Comparison of ENCODE assay signal across 8 mouse cellular contexts in genomic region chr11:68286142-68286808, GRCm38 (mm10).
DNase-seq lines count a peak whose midpoint lies in the region; ATAC-seq and TF ChIP-seq lines count a peak whose summit lies in the region.
"Had no signal": no experiment of that assay in that cellular context is flagged by ENCODE, and none has a peak within 500 bp of the region (broad histone marks: within the 10 kb centered on the region; RNA-seq: fewer than 3 reads in every experiment).

No protein-coding gene starts in this region.

- no peak for TF ChIP-seq CTCF in small intestine, adult 2 months (IDR thresholded peaks at IDR 0.05; ENCODE audit: extremely low read depth, insufficient read length, insufficient replicate concordance, low read depth, low read length)
- TF ChIP-seq CTCF in thymus, adult 2 months (IDR thresholded peaks at IDR 0.05; ENCODE audit: borderline replicate concordance, control insufficient read depth, extremely low read depth, insufficient read depth, low read length, poor library complexity), result no peak

- no peaks in the 10 kb centered on the region for H3K9me3 ChIP-seq in midbrain, embryonic 10.5 days (replicated peaks)
- H3K9me3 ChIP-seq in midbrain, embryonic 15.5 days, result no peaks in the 10 kb centered on the region

- TF ChIP-seq POLR2A in small intestine, adult 2 months (IDR thresholded peaks at IDR 0.05; ENCODE audit: low read depth, low read length), result no peak
- no peak for TF ChIP-seq POLR2A in thymus, adult 2 months (IDR thresholded peaks at IDR 0.05; ENCODE audit: control insufficient read depth, extremely low read depth, insufficient read depth, low read length, poor library complexity)

- 40% methylated on average over 10 of the region's 10 CpGs for WGBS in midbrain, embryonic 10.5 days
- WGBS in midbrain, embryonic 15.5 days, result 50% methylated on average over 10 of the region's 10 CpGs
- WGBS in small intestine, adult 2 months, result 43% methylated on average over 10 of the region's 10 CpGs
- 94% methylated on average over 10 of the region's 10 CpGs for WGBS in thymus, adult 2 months

- peaks cover 83% of the 10 kb centered on the region for H3K4me1 ChIP-seq in midbrain, embryonic 10.5 days
- H3K4me1 ChIP-seq in midbrain, embryonic 15.5 days, result peaks cover 5% of the 10 kb centered on the region; the same call in 1 of the 2 replicates
- H3K4me1 ChIP-seq in small intestine, adult 2 months (ENCODE audit: control insufficient read depth, insufficient read depth, insufficient read length, low read length), result no peaks in the 10 kb centered on the region
- H3K4me1 ChIP-seq in thymus, adult 2 months (replicated peaks; ENCODE audit: control insufficient read depth, insufficient read depth, low read length), result peaks cover 12% of the 10 kb centered on the region

- H3K9ac ChIP-seq in midbrain, embryonic 15.5 days, result no peak overlapping the region

- DNase-seq in midbrain, embryonic 10.5 days (ENCODE audit: low spot score), result no peak
- peak; percentile 20 for DNase-seq in gastrocnemius, postnatal 14 days
- peak; percentile 25 to 28 for DNase-seq in heart, postnatal 14 days
- no peak for DNase-seq in thymus, adult 2 months
- no peak for DNase-seq in layer of hippocampus, adult 9-10 months (ENCODE audit: low spot score)
- DNase-seq: thymus, postnatal 36 days had no signal

- H3K4me2 ChIP-seq in midbrain, embryonic 15.5 days, result no peak overlapping the region

- H3K27me3 ChIP-seq in midbrain, embryonic 10.5 days (ENCODE audit: low read depth, poor library complexity, severe bottlenecking), result peaks cover 51% of the 10 kb centered on the region
- H3K27me3 ChIP-seq in midbrain, embryonic 15.5 days (replicated peaks), result 0 out of 2 replicates have a peak, but pooled peaks cover 2% of the 10 kb centered on the region
- H3K27me3 ChIP-seq in small intestine, adult 2 months (ENCODE audit: control insufficient read depth, insufficient read depth, low read length), result no peaks in the 10 kb centered on the region
- H3K27me3 ChIP-seq in thymus, adult 2 months (ENCODE audit: control insufficient read depth, insufficient read depth, low read length), result no peaks in the 10 kb centered on the region

- H3K4me3 ChIP-seq in midbrain, embryonic 10.5 days, result no peak overlapping the region
- H3K4me3 ChIP-seq in midbrain, embryonic 15.5 days, result no peak overlapping the region
- no peak overlapping the region for H3K4me3 ChIP-seq in small intestine, adult 2 months (ENCODE audit: low read depth, low read length)
- H3K4me3 ChIP-seq in thymus, adult 2 months (ENCODE audit: control insufficient read depth, insufficient read depth, low read length), result no peak overlapping the region

- no peaks in the 10 kb centered on the region for H3K36me3 ChIP-seq in midbrain, embryonic 10.5 days
- no peaks in the 10 kb centered on the region for H3K36me3 ChIP-seq in midbrain, embryonic 15.5 days (replicated peaks)
- no peaks in the 10 kb centered on the region for H3K36me3 ChIP-seq in small intestine, adult 2 months (ENCODE audit: control insufficient read depth, insufficient read depth, low read length)
- no peaks in the 10 kb centered on the region for H3K36me3 ChIP-seq in thymus, adult 2 months (ENCODE audit: control insufficient read depth, insufficient read depth, low read length)

- ATAC-seq in midbrain, embryonic 15.5 days (replicated peaks), result no peak

- intact Hi-C loops in gastrocnemius, postnatal 14 days (cut with DNase I; ENCODE audit: low total_unique reads), result no loop called here
- intact Hi-C loops in heart, postnatal 14 days (cut with DNase I), result no loop called here

- peak overlapping the region; percentile 74 for H3K27ac ChIP-seq in midbrain, embryonic 10.5 days (replicated peaks)
- H3K27ac ChIP-seq in midbrain, embryonic 15.5 days, result no peak overlapping the region
- peak overlapping the region; percentile 61 for H3K27ac ChIP-seq in small intestine, adult 2 months (ENCODE audit: insufficient read depth, low read depth, low read length)
- no peak overlapping the region for H3K27ac ChIP-seq in thymus, adult 2 months (ENCODE audit: control insufficient read depth, insufficient read depth, low read length)

Comparison
In these comparisons a context has a peak if more than half of its experiments do, and no peak if none do; other contexts are left out.
1. H3K27ac ChIP-seq: peak in midbrain, embryonic 10.5 days (single experiment) and small intestine, adult 2 months (single experiment); none in midbrain, embryonic 15.5 days (single experiment) and thymus, adult 2 months (single experiment).
2. DNase-seq: peak in gastrocnemius, postnatal 14 days (single experiment) and heart, postnatal 14 days (2 of 2); none in midbrain, embryonic 10.5 days (single experiment), thymus, adult 2 months (single experiment) and layer of hippocampus, adult 9-10 months (single experiment).